Mouse (Mus musculus) MEL (cell line): ENCODE results near the gene Rgs19. TPM values are rescaled to one million over a fixed set of nuclear protein-coding genes. Genes with fewer than 3 reads are reported as not detected.

Experiments used
- DNase-seq: peaks from one replicate; pipeline ENCODE4 v3.0.0; 2011; ENCODE audit warnings: low read depth, low spot score
- H3K27ac ChIP-seq: 2 replicates; pipeline ENCODE4 v1.5.1; 2012; ENCODE audit warnings: low read depth, mild to moderate bottlenecking, control low read depth, low read length, moderate library complexity; ENCODE audit not compliant: control insufficient read depth
- H3K27me3 ChIP-seq, 2 experiments: fragments of 150-350 bp in 1 of 2; sonication (generic) in 1 of 2; 2 replicates each; pipeline ENCODE4 v1.6.1; 2012; ENCODE audit warnings: low read length in 2 of 2, mild to moderate bottlenecking in 2 of 2, improper control_type of control experiment in 1 of 2, moderate library complexity in 1 of 2; ENCODE audit not compliant: insufficient read depth in 2 of 2, control insufficient read depth in 1 of 2
- H3K36me3 ChIP-seq, 2 experiments: 2 replicates each; pipeline ENCODE4 v1.6.1; 2012 to 2014; ENCODE audit warnings: low read length in 2 of 2, improper control_type of control experiment in 1 of 2, inconsistent platforms in 1 of 2, mild to moderate bottlenecking in 1 of 2; ENCODE audit not compliant: insufficient read depth in 2 of 2, control insufficient read depth in 1 of 2
- H3K4me1 ChIP-seq, 2 experiments: fragments of 150-350 bp in 1 of 2; sonication (generic) in 1 of 2; 2 replicates each; pipeline ENCODE4 v1.6.1; 2012; ENCODE audit warnings: low read length in 2 of 2, improper control_type of control experiment in 1 of 2, mild to moderate bottlenecking in 1 of 2; ENCODE audit not compliant: insufficient read depth in 2 of 2, control insufficient read depth in 1 of 2
- H3K4me3 ChIP-seq, 2 experiments: fragments of 150-350 bp in 1 of 2; sonication (generic) in 1 of 2; 2 replicates each; pipeline ENCODE4 v1.5.1; 2012; ENCODE audit warnings: low read depth in 2 of 2, low read length in 2 of 2, mild to moderate bottlenecking in 2 of 2, moderate library complexity in 2 of 2, control low read depth in 1 of 2, improper control_type of control experiment in 1 of 2; ENCODE audit not compliant: control insufficient read depth in 1 of 2, insufficient read depth in 1 of 2
- H3K79me2 ChIP-seq: 2 replicates; pipeline ENCODE4 v1.6.1; 2012; ENCODE audit warnings: mild to moderate bottlenecking, low read length, moderate library complexity; ENCODE audit not compliant: control insufficient read depth, poor library complexity, insufficient read depth
- H3K9ac ChIP-seq: 2 replicates; pipeline ENCODE4 v1.6.1; 2012; ENCODE audit warnings: low read depth, mild to moderate bottlenecking, control low read depth, low read length, moderate library complexity; ENCODE audit not compliant: control insufficient read depth, poor library complexity, severe bottlenecking
- H3K9me3 ChIP-seq: fragments of 150-350 bp; sonication (generic); replicated peaks from 2 replicates; pipeline ENCODE4 v1.6.1; 2012; ENCODE audit warnings: mild to moderate bottlenecking, low read length, improper control_type of control experiment, moderate library complexity; ENCODE audit not compliant: insufficient read depth
- BHLHE40 ChIP-seq: IDR thresholded peaks from 2 replicates; pipeline ENCODE4 v1.6.1; 2012; ENCODE audit warnings: low read depth, mild to moderate bottlenecking, inconsistent platforms, low read length, improper control_type of control experiment, borderline replicate concordance
- CHD1 ChIP-seq: IDR thresholded peaks from 2 replicates; pipeline ENCODE4 v1.6.1; 2012; ENCODE audit warnings: low read depth, mild to moderate bottlenecking, inconsistent platforms, low read length, improper control_type of control experiment
- CHD2 ChIP-seq: IDR thresholded peaks from 2 replicates; pipeline ENCODE4 v1.6.1; 2011; ENCODE audit warnings: low read length, improper control_type of control experiment
- CTCF ChIP-seq, 3 experiments: IDR thresholded peaks in 2 of 3; conservative IDR thresholded peaks in 1 of 3; 2 replicates each; pipeline ENCODE4 v1.5.1; 2011 to 2012; ENCODE audit warnings: low read length in 3 of 3, low read depth in 2 of 3, mild to moderate bottlenecking in 2 of 3, improper control_type of control experiment in 1 of 3, inconsistent platforms in 1 of 3, mixed read lengths in 1 of 3, moderate library complexity in 1 of 3; ENCODE audit not compliant: control insufficient read depth in 1 of 3, insufficient read depth in 1 of 3, poor library complexity in 1 of 3, severe bottlenecking in 1 of 3
- ELF1 ChIP-seq: IDR thresholded peaks from 2 replicates; pipeline ENCODE4 v1.6.1; 2014; ENCODE audit warnings: low read depth, mild to moderate bottlenecking, inconsistent platforms, low read length, improper control_type of control experiment, moderate library complexity
- EP300 ChIP-seq, 2 experiments: IDR thresholded peaks; 2 replicates each; pipeline ENCODE4 v1.6.1; 2011; ENCODE audit warnings: improper control_type of control experiment in 2 of 2, low read length in 2 of 2, low read depth in 1 of 2, mild to moderate bottlenecking in 1 of 2
- ETS1 ChIP-seq: IDR thresholded peaks from 2 replicates; pipeline ENCODE4 v1.6.1; 2012; ENCODE audit warnings: low read depth, mild to moderate bottlenecking, inconsistent platforms, low read length, improper control_type of control experiment, moderate library complexity
- GABPA ChIP-seq: IDR thresholded peaks from 2 replicates; pipeline ENCODE4 v1.6.1; 2012; ENCODE audit warnings: low read depth, mild to moderate bottlenecking, inconsistent platforms, low read length, improper control_type of control experiment, moderate library complexity
- GATA1 ChIP-seq: IDR thresholded peaks from 2 replicates; pipeline ENCODE4 v1.6.1; 2011; ENCODE audit warnings: low read depth, low read length, improper control_type of control experiment
- HCFC1 ChIP-seq: IDR thresholded peaks from 2 replicates; pipeline ENCODE4 v1.6.1; 2012; ENCODE audit warnings: low read depth, mild to moderate bottlenecking, inconsistent platforms, low read length, improper control_type of control experiment, moderate library complexity
- JUND ChIP-seq: IDR thresholded peaks from 2 replicates; pipeline ENCODE4 v1.6.1; 2011; ENCODE audit warnings: low read depth, mild to moderate bottlenecking, improper control_type of control experiment, low read length
- MAX ChIP-seq: IDR thresholded peaks from 2 replicates; pipeline ENCODE4 v1.6.1; 2011; ENCODE audit warnings: low read length, improper control_type of control experiment
- MAZ ChIP-seq: IDR thresholded peaks from 2 replicates; pipeline ENCODE4 v1.6.1; 2012; ENCODE audit warnings: low read depth, mild to moderate bottlenecking, inconsistent platforms, low read length, improper control_type of control experiment
- MEF2A ChIP-seq: IDR thresholded peaks from 2 replicates; pipeline ENCODE4 v1.6.1; 2014; ENCODE audit warnings: low read depth, mild to moderate bottlenecking, inconsistent platforms, low read length, improper control_type of control experiment; ENCODE audit not compliant: poor library complexity, insufficient replicate concordance, severe bottlenecking; ENCODE audit errors: extremely low read depth
- MXI1 ChIP-seq: IDR thresholded peaks from 2 replicates; pipeline ENCODE4 v1.6.1; 2011; ENCODE audit warnings: mild to moderate bottlenecking, low read depth, low read length, improper control_type of control experiment
- MYC ChIP-seq: IDR thresholded peaks from 2 replicates; pipeline ENCODE4 v1.6.1; 2011; ENCODE audit warnings: low read depth, mild to moderate bottlenecking, low read length, improper control_type of control experiment, moderate library complexity
- NRF1 ChIP-seq: IDR thresholded peaks from 2 replicates; pipeline ENCODE4 v1.6.1; 2014; ENCODE audit warnings: low read depth, mild to moderate bottlenecking, inconsistent platforms, low read length, improper control_type of control experiment, moderate library complexity; ENCODE audit not compliant: poor library complexity, insufficient read depth, severe bottlenecking
- POLR2A ChIP-seq, 2 experiments: IDR thresholded peaks; 2 replicates each; pipeline ENCODE4 v1.6.1; 2011 to 2012; ENCODE audit warnings: low read length in 2 of 2, mild to moderate bottlenecking in 2 of 2, control low read depth in 1 of 2, improper control_type of control experiment in 1 of 2, low read depth in 1 of 2, moderate library complexity in 1 of 2; ENCODE audit not compliant: control insufficient read depth in 1 of 2, insufficient read depth in 1 of 2, poor library complexity in 1 of 2
- POLR2AphosphoS2 ChIP-seq: IDR thresholded peaks from 2 replicates; pipeline ENCODE4 v1.6.1; 2011; ENCODE audit warnings: low read length, improper control_type of control experiment
- POLR2AphosphoS5 ChIP-seq: IDR thresholded peaks from 2 replicates; pipeline ENCODE4 v1.6.1; 2012; ENCODE audit warnings: low read depth, borderline replicate concordance, mild to moderate bottlenecking, inconsistent platforms, low read length, moderate library complexity, mixed read lengths
- RAD21 ChIP-seq: IDR thresholded peaks from 2 replicates; pipeline ENCODE4 v1.6.1; 2011; ENCODE audit warnings: mild to moderate bottlenecking, low read depth, low read length, improper control_type of control experiment
- RCOR1 ChIP-seq: IDR thresholded peaks from 2 replicates; pipeline ENCODE4 v1.6.1; 2012; ENCODE audit warnings: low read depth, mild to moderate bottlenecking, inconsistent platforms, low read length, improper control_type of control experiment
- SIN3A ChIP-seq: IDR thresholded peaks from 2 replicates; pipeline ENCODE4 v1.6.1; 2012; ENCODE audit warnings: low read length, improper control_type of control experiment, inconsistent platforms
- SMC3 ChIP-seq: IDR thresholded peaks from 2 replicates; pipeline ENCODE4 v1.6.1; 2011; ENCODE audit warnings: low read depth, low read length, improper control_type of control experiment
- TAL1 ChIP-seq: IDR thresholded peaks from 2 replicates; pipeline ENCODE4 v1.6.1; 2012; ENCODE audit warnings: mild to moderate bottlenecking, inconsistent platforms, low read length, moderate library complexity, mixed read lengths
- TBP ChIP-seq: IDR thresholded peaks from 2 replicates; pipeline ENCODE4 v1.8.0; 2011; ENCODE audit warnings: low read depth, low read length, improper control_type of control experiment
- TCF12 ChIP-seq: IDR thresholded peaks from 2 replicates; pipeline ENCODE4 v1.6.1; 2014; ENCODE audit warnings: low read depth, mild to moderate bottlenecking, inconsistent platforms, low read length, improper control_type of control experiment, moderate library complexity
- UBTF ChIP-seq: IDR thresholded peaks from 2 replicates; pipeline ENCODE4 v1.6.1; 2012; ENCODE audit warnings: low read depth, mild to moderate bottlenecking, inconsistent platforms, low read length, improper control_type of control experiment, moderate library complexity, borderline replicate concordance; ENCODE audit not compliant: insufficient read depth
- USF2 ChIP-seq, 2 experiments: IDR thresholded peaks; 2 replicates each; pipeline ENCODE4 v1.6.1; 2011 to 2012; ENCODE audit warnings: improper control_type of control experiment in 2 of 2, low read length in 2 of 2, borderline replicate concordance in 1 of 2, inconsistent platforms in 1 of 2, low read depth in 1 of 2, mild to moderate bottlenecking in 1 of 2; ENCODE audit not compliant: insufficient read depth in 1 of 2
- ZC3H11A ChIP-seq: IDR thresholded peaks from 2 replicates; pipeline ENCODE4 v1.6.1; 2012; ENCODE audit warnings: low read depth, mild to moderate bottlenecking, inconsistent platforms, low read length, improper control_type of control experiment
- ZKSCAN1 ChIP-seq: IDR thresholded peaks from 2 replicates; pipeline ENCODE4 v1.6.1; 2012; ENCODE audit warnings: low read depth, mild to moderate bottlenecking, inconsistent platforms, low read length, improper control_type of control experiment, moderate library complexity
- ZMIZ1 ChIP-seq: IDR thresholded peaks from 2 replicates; pipeline ENCODE4 v1.6.1; 2012; ENCODE audit warnings: low read depth, mild to moderate bottlenecking, inconsistent platforms, low read length, improper control_type of control experiment, moderate library complexity
- ZNF384 ChIP-seq: IDR thresholded peaks from 2 replicates; pipeline ENCODE4 v1.6.1; 2012; ENCODE audit warnings: low read depth, mild to moderate bottlenecking, inconsistent platforms, low read length, improper control_type of control experiment
- polyA plus RNA-seq, 2 experiments: library from polyadenylated mRNA; stranded (reverse) in 1 of 2; unstranded in 1 of 2; fragments of >175 nt in 1 of 2; fragments of >200 nt in 1 of 2; gene quantifications; 2 replicates each; pipeline versions ENCODE4 v1.2.1 to v1.2.4; 2012; ENCODE audit warnings: low replicate concordance in 2 of 2, low read depth in 1 of 2; ENCODE audit not compliant: insufficient read length in 2 of 2, insufficient read depth in 1 of 2, missing spikeins in 1 of 2
- total RNA-seq: library from RNA; depleted of rRNA; stranded (reverse); fragments of 300-350 nt; gene quantifications from 2 replicates; pipeline ENCODE4 v1.2.3, GENCODE M21; 2012

Rgs19 gene
- total and polyA plus RNA-seq, 3 experiments: 46.2 to 157 TPM; not detected in 1

GRCm38 (mm10) chr2:181684713-181685112, 9.1 kb downstream of the Rgs19 start:
- Histone ChIP-seq H3K4me1 (peaks cover 6 to 22% of the 10 kb centered on the region in 2 experiments), H3K36me3 (peaks cover 0 to 20% of the 10 kb centered on the region in 2 experiments; a peak in 2 of 4 replicates), H3K9ac (no peak overlapping the region), H3K9me3 (no peaks in the 10 kb centered on the region), H3K4me3 (no peak overlapping the region), H3K79me2 (peaks cover 6% of the 10 kb centered on the region; the same call in 1 of the 2 replicates), H3K27ac (peak overlapping the region; percentile 60), H3K27me3 (no peaks in the 10 kb centered on the region)
- no peak for TF ChIP-seq POLR2AphosphoS5
- TF ChIP-seq HCFC1: peak; percentile 53; the same call in 1 of the 2 replicates
- no peak for TF ChIP-seq GABPA
- TF ChIP-seq USF2 (IDR thresholded peaks at IDR 0.05; ENCODE audit: borderline replicate concordance in 1 of 2, insufficient read depth in 1 of 2, low read depth in 1 of 2, low read length in 2 of 2): no peak
- TF ChIP-seq SIN3A: peak; percentile 84
- no peak for TF ChIP-seq MAX
- TF ChIP-seq ZNF384: no peak
- peak; percentile 73; the same call in 1 of the 2 replicates for TF ChIP-seq POLR2AphosphoS2
- TF ChIP-seq MAZ: 0 out of 2 replicates have a peak, but pooled peaks have one; percentile 6
- peak; percentile 72 for TF ChIP-seq TAL1
- peak; percentile 78 for TF ChIP-seq EP300 (IDR thresholded peaks at IDR 0.05; ENCODE audit: low read depth in 1 of 2, low read length in 2 of 2)
- no peak for TF ChIP-seq ZMIZ1
- TF ChIP-seq MYC: 0 out of 2 replicates have a peak, but pooled peaks have one; percentile 24
- peak; percentile 95 for TF ChIP-seq GATA1
- TF ChIP-seq RAD21: no peak
- no peak for TF ChIP-seq ZKSCAN1
- no peak for TF ChIP-seq NRF1
- TF ChIP-seq TBP: 0 out of 2 replicates have a peak, but pooled peaks have one; percentile 22
- TF ChIP-seq ETS1: peak; percentile 87
- no peak for TF ChIP-seq CHD2
- TF ChIP-seq UBTF: no peak
- peak; percentile 56; the same call in 1 of the 2 replicates for TF ChIP-seq ELF1
- no peak for TF ChIP-seq ZC3H11A
- peak; percentile 83 for TF ChIP-seq BHLHE40
- no peak for TF ChIP-seq CHD1
- peak; percentile 80 for TF ChIP-seq TCF12
- TF ChIP-seq SMC3: no peak
- TF ChIP-seq MXI1: peak; percentile 61
- 0 out of 4 replicates have a peak, but pooled peaks of 1 of the 2 experiments have one; percentile 21 for TF ChIP-seq POLR2A (IDR thresholded peaks at IDR 0.05; ENCODE audit: control insufficient read depth in 1 of 2, insufficient read depth in 1 of 2, low read depth in 1 of 2, low read length in 2 of 2, poor library complexity in 1 of 2)
- no peak for TF ChIP-seq MEF2A
- TF ChIP-seq RCOR1: peak; percentile 60; the same call in 1 of the 2 replicates
- no peak for TF ChIP-seq JUND
- TF ChIP-seq CTCF (IDR thresholded peaks at IDR 0.05 in 2 of 3, conservative IDR thresholded peaks at IDR 0.05 in 1 of 3; ENCODE audit: control insufficient read depth in 1 of 3, insufficient read depth in 1 of 3, low read depth in 2 of 3, low read length in 3 of 3, poor library complexity in 1 of 3, severe bottlenecking in 1 of 3): no peak
- peak; percentile 93 for DNase-seq
